Mouse (Mus musculus): Measurements from ENCODE around the gene Rap2a. TPM values are rescaled to one million over a fixed set of nuclear protein-coding genes. Genes with fewer than 3 reads are reported as not detected.

The Rap2a gene
- polyA plus RNA-seq, 1 experiment from 2014 or later, result 51.4 TPM

GRCm38 (mm10) chr14:120478641-120479341 is 547 bp downstream of the Rap2a start:
- peaks cover 10% of the 10 kb centered on the region; the same call in 1 of the 2 replicates for H3K36me3 ChIP-seq (ENCODE audit: inconsistent target)
- under 1% methylated on average over 60 of the region's 62 CpGs for WGBS (ENCODE audit: missing documents)
- peak overlapping the region; percentile 92 for H3K27ac ChIP-seq
- peaks cover 50% of the 10 kb centered on the region for H3K79me2 ChIP-seq (ENCODE audit: inconsistent target)
- peak overlapping the region; percentile 87 for H3K4me3 ChIP-seq (ENCODE audit: inconsistent target)

- peak overlapping the region; percentile 92 for H3K27ac ChIP-seq
- 62% methylated on average over 8 of the region's 8 CpGs for WGBS (ENCODE audit: missing documents)
- peaks cover 10% of the 10 kb centered on the region; the same call in 1 of the 2 replicates for H3K36me3 ChIP-seq (ENCODE audit: inconsistent target)
- peak overlapping the region; percentile 87 for H3K4me3 ChIP-seq (ENCODE audit: inconsistent target)
- H3K79me2 ChIP-seq (ENCODE audit: inconsistent target), result peaks cover 67% of the 10 kb centered on the region
Observed at GRCm38 (mm10) chr14:120480341-120480900, 2.2 kb downstream of the Rap2a start.

- WGBS (ENCODE audit: missing documents), result 81% methylated on average over 4 of the region's 4 CpGs
- H3K36me3 ChIP-seq (ENCODE audit: inconsistent target), result peaks cover 10% of the 10 kb centered on the region; the same call in 1 of the 2 replicates
- H3K27ac ChIP-seq, result peak overlapping the region; percentile 92
Observed at GRCm38 (mm10) chr14:120480927-120481326, 2.7 kb downstream of the Rap2a start.

GRCm38 (mm10) chr14:120484561-120484960 is 6.3 kb downstream of the Rap2a start:
- no peak overlapping the region for H3K27ac ChIP-seq
- no peak overlapping the region for H3K4me3 ChIP-seq (ENCODE audit: inconsistent target)
- peaks cover 10% of the 10 kb centered on the region; the same call in 1 of the 2 replicates for H3K36me3 ChIP-seq (ENCODE audit: inconsistent target)
- 90% methylated on average over 5 of the region's 5 CpGs for WGBS (ENCODE audit: missing documents)
- H3K79me2 ChIP-seq (ENCODE audit: inconsistent target), result peaks cover 100% of the 10 kb centered on the region

More at GRCm38 (mm10) chr14:120480927-120481326, 2.7 kb downstream of the Rap2a start:
- H3K79me2 ChIP-seq (ENCODE audit: inconsistent target), result peaks cover 72% of the 10 kb centered on the region
- peak overlapping the region; percentile 1; the same call in 1 of the 2 replicates for H3K4me3 ChIP-seq (ENCODE audit: inconsistent target)

GRCm38 (mm10) chr14:120496284-120496683 is 18.0 kb downstream of the Rap2a start:
- Histone ChIP-seq H3K4me3 (ENCODE audit: inconsistent target) (no peak overlapping the region), H3K27ac (no peak overlapping the region), H3K36me3 (ENCODE audit: inconsistent target) (peaks cover 17% of the 10 kb centered on the region), H3K79me2 (ENCODE audit: inconsistent target) (peaks cover 98% of the 10 kb centered on the region)
- 20% methylated on average over 5 of the region's 5 CpGs for WGBS (ENCODE audit: missing documents)

- WGBS (ENCODE audit: missing documents), result 62% methylated on average over 5 of the region's 5 CpGs
- Histone ChIP-seq H3K36me3 (ENCODE audit: inconsistent target) (peaks cover 19% of the 10 kb centered on the region; the same call in 1 of the 2 replicates), H3K4me3 (ENCODE audit: inconsistent target) (no peak overlapping the region), H3K27ac (no peak overlapping the region), H3K79me2 (ENCODE audit: inconsistent target) (peaks cover 98% of the 10 kb centered on the region)
Observed at GRCm38 (mm10) chr14:120496827-120497226, 18.6 kb downstream of the Rap2a start.

GRCm38 (mm10) chr14:120499096-120499495 is 20.9 kb downstream of the Rap2a start:
- Histone ChIP-seq H3K27ac (no peak overlapping the region), H3K36me3 (ENCODE audit: inconsistent target) (peaks cover 20% of the 10 kb centered on the region), H3K4me3 (ENCODE audit: inconsistent target) (no peak overlapping the region), H3K79me2 (ENCODE audit: inconsistent target) (peaks cover 96% of the 10 kb centered on the region)
- 97% methylated on average over 10 of the region's 10 CpGs for WGBS (ENCODE audit: missing documents)

- H3K36me3 ChIP-seq (ENCODE audit: inconsistent target), result peaks cover 22% of the 10 kb centered on the region
- peaks cover 96% of the 10 kb centered on the region for H3K79me2 ChIP-seq (ENCODE audit: inconsistent target)
- no peak overlapping the region for H3K27ac ChIP-seq
- WGBS (ENCODE audit: missing documents), result 96% methylated on average over 6 of the region's 6 CpGs
- H3K4me3 ChIP-seq (ENCODE audit: inconsistent target), result no peak overlapping the region
Observed at GRCm38 (mm10) chr14:120499601-120500000, 21.4 kb downstream of the Rap2a start.

- H3K4me3 ChIP-seq (ENCODE audit: inconsistent target), result no peak overlapping the region
- peaks cover 96% of the 10 kb centered on the region for H3K79me2 ChIP-seq (ENCODE audit: inconsistent target)
- no peak overlapping the region for H3K27ac ChIP-seq
- H3K36me3 ChIP-seq (ENCODE audit: inconsistent target), result peaks cover 27% of the 10 kb centered on the region
- WGBS (ENCODE audit: missing documents), result 94% methylated on average over 12 of the region's 12 CpGs
Observed at GRCm38 (mm10) chr14:120500021-120500560, 21.8 kb downstream of the Rap2a start.

GRCm38 (mm10) chr14:120500791-120501190 is 22.5 kb downstream of the Rap2a start:
- Histone ChIP-seq H3K79me2 (ENCODE audit: inconsistent target) (peaks cover 95% of the 10 kb centered on the region), H3K27ac (no peak overlapping the region), H3K4me3 (ENCODE audit: inconsistent target) (no peak overlapping the region), H3K36me3 (ENCODE audit: inconsistent target) (peaks cover 31% of the 10 kb centered on the region)
- WGBS (ENCODE audit: missing documents), result 95% methylated on average over 5 of the region's 5 CpGs

- 96% methylated on average over 12 of the region's 12 CpGs for WGBS (ENCODE audit: missing documents)
- H3K4me3 ChIP-seq (ENCODE audit: inconsistent target), result no peak overlapping the region
- peaks cover 76% of the 10 kb centered on the region for H3K79me2 ChIP-seq (ENCODE audit: inconsistent target)
- peaks cover 47% of the 10 kb centered on the region for H3K36me3 ChIP-seq (ENCODE audit: inconsistent target)
- H3K27ac ChIP-seq, result no peak overlapping the region
Observed at GRCm38 (mm10) chr14:120503641-120504040, 25.4 kb downstream of the Rap2a start.

GRCm38 (mm10) chr14:120504423-120504822 is 26.2 kb downstream of the Rap2a start:
- Histone ChIP-seq H3K36me3 (ENCODE audit: inconsistent target) (peaks cover 47% of the 10 kb centered on the region), H3K79me2 (ENCODE audit: inconsistent target) (peaks cover 68% of the 10 kb centered on the region), H3K4me3 (ENCODE audit: inconsistent target) (no peak overlapping the region), H3K27ac (no peak overlapping the region)
- 94% methylated on average over 12 of the region's 12 CpGs for WGBS (ENCODE audit: missing documents)

GRCm38 (mm10) chr14:120504928-120505461 is 26.8 kb downstream of the Rap2a start:
- whole genome bisulfite sequencing (ENCODE audit: missing documents), result 96% methylated on average over 18 of the region's 18 CpGs
- Histone ChIP-seq H3K36me3 (ENCODE audit: inconsistent target) (peaks cover 47% of the 10 kb centered on the region), H3K79me2 (ENCODE audit: inconsistent target) (peaks cover 62% of the 10 kb centered on the region), H3K27ac (no peak overlapping the region), H3K4me3 (ENCODE audit: inconsistent target) (no peak overlapping the region)

- Histone ChIP-seq H3K79me2 (ENCODE audit: inconsistent target) (peaks cover 53% of the 10 kb centered on the region), H3K36me3 (ENCODE audit: inconsistent target) (peaks cover 47% of the 10 kb centered on the region)
- 94% methylated on average over 6 of the region's 6 CpGs for WGBS (ENCODE audit: missing documents)
Observed at GRCm38 (mm10) chr14:120505918-120506317, 27.7 kb downstream of the Rap2a start.

GRCm38 (mm10) chr14:120507516-120507915 is 29.3 kb downstream of the Rap2a start:
- Histone ChIP-seq H3K36me3 (ENCODE audit: inconsistent target) (peaks cover 40% of the 10 kb centered on the region), H3K4me3 (ENCODE audit: inconsistent target) (no peak overlapping the region), H3K79me2 (ENCODE audit: inconsistent target) (peaks cover 37% of the 10 kb centered on the region), H3K27ac (no peak overlapping the region)
- WGBS (ENCODE audit: missing documents), result 90% methylated on average over 12 of the region's 12 CpGs

More at GRCm38 (mm10) chr14:120505918-120506317, 27.7 kb downstream of the Rap2a start:
- Histone ChIP-seq H3K27ac (no peak overlapping the region), H3K4me3 (ENCODE audit: inconsistent target) (no peak overlapping the region)
